Mouse (Mus musculus): ENCODE results near the gene Ift88. TPM values are rescaled to one million over a fixed set of nuclear protein-coding genes. Genes with fewer than 3 reads are reported as not detected.

Gene Ift88
- 13.8 and 15.3 TPM in 2 replicates for polyA plus RNA-seq (2015; fragmentation: Nextera tagmentation; extraction: Ambion mirVana)

- Histone ChIP-seq H3K27me3 (replicated peaks; ENCODE audit: control insufficient read depth, insufficient read depth, low read length) (no peaks in the 10 kb centered on the region; the same call in 1 of the 2 replicates), H3K9ac (replicated peaks; ENCODE audit: low read depth, low read length) (peak within 1 kb of the TSS; percentile 78), H3K9me3 (ENCODE audit: control insufficient read depth, low read length) (no peaks in the 10 kb centered on the region), H3K27ac (ENCODE audit: low read length) (peak within 1 kb of the TSS; percentile 34), H3K4me2 (ENCODE audit: low read length) (peak within 1 kb of the TSS; percentile 83), H3K4me3 (replicated peaks; ENCODE audit: low read length) (peak within 1 kb of the TSS; percentile 73), H3K4me1 (replicated peaks; ENCODE audit: control insufficient read depth, insufficient read depth, low read length) (0 out of 2 replicates have a peak, but pooled peaks cover 5% of the 10 kb centered on the region), H3K36me3 (ENCODE audit: control insufficient read depth, insufficient read depth) (no peaks in the 10 kb centered on the region)
- peak; percentile 100 for ATAC-seq
- WGBS, result 4% methylated on average over 40 of the region's 42 CpGs
These were observed at the start of gene Ift88 for GRCm38 (mm10) chr14:57423432-57424211. Ift88 (plus strand) TSS chr14:57424062.

GRCm38 (mm10) chr14:57375205-57375604 is 48.7 kb upstream of the Ift88 start:
- Histone ChIP-seq H3K27me3 (replicated peaks; ENCODE audit: control insufficient read depth, insufficient read depth, low read length) (no peaks in the 10 kb centered on the region), H3K9me3 (ENCODE audit: control insufficient read depth, low read length) (no peaks in the 10 kb centered on the region), H3K9ac (replicated peaks; ENCODE audit: low read depth, low read length) (no peak overlapping the region), H3K27ac (ENCODE audit: low read length) (no peak overlapping the region), H3K4me2 (ENCODE audit: low read length) (no peak overlapping the region), H3K4me3 (replicated peaks; ENCODE audit: low read length) (no peak overlapping the region), H3K36me3 (ENCODE audit: control insufficient read depth, insufficient read depth) (no peaks in the 10 kb centered on the region), H3K4me1 (replicated peaks; ENCODE audit: control insufficient read depth, insufficient read depth, low read length) (no peaks in the 10 kb centered on the region)
- WGBS, result 83% methylated on average over 9 of the region's 9 CpGs
- no peak for ATAC-seq

GRCm38 (mm10) chr14:57376016-57376415 is 47.8 kb upstream of the Ift88 start:
- Histone ChIP-seq H3K4me1 (replicated peaks; ENCODE audit: control insufficient read depth, insufficient read depth, low read length) (no peaks in the 10 kb centered on the region), H3K4me2 (ENCODE audit: low read length) (no peak overlapping the region), H3K27me3 (replicated peaks; ENCODE audit: control insufficient read depth, insufficient read depth, low read length) (no peaks in the 10 kb centered on the region), H3K9ac (replicated peaks; ENCODE audit: low read depth, low read length) (no peak overlapping the region), H3K4me3 (replicated peaks; ENCODE audit: low read length) (no peak overlapping the region), H3K36me3 (ENCODE audit: control insufficient read depth, insufficient read depth) (no peaks in the 10 kb centered on the region), H3K9me3 (ENCODE audit: control insufficient read depth, low read length) (no peaks in the 10 kb centered on the region), H3K27ac (ENCODE audit: low read length) (no peak overlapping the region)
- no peak for ATAC-seq
- 84% methylated on average over 8 of the region's 8 CpGs for WGBS

- no peak for ATAC-seq
- no peaks in the 10 kb centered on the region for H3K36me3 ChIP-seq (ENCODE audit: control insufficient read depth, insufficient read depth)
- no peaks in the 10 kb centered on the region for H3K4me1 ChIP-seq (replicated peaks; ENCODE audit: control insufficient read depth, insufficient read depth, low read length)
- WGBS, result 83% methylated on average over 9 of the region's 9 CpGs
- no peak overlapping the region for H3K27ac ChIP-seq (ENCODE audit: low read length)
- no peaks in the 10 kb centered on the region for H3K9me3 ChIP-seq (ENCODE audit: control insufficient read depth, low read length)
- H3K4me3 ChIP-seq (replicated peaks; ENCODE audit: low read length), result no peak overlapping the region
- no peak overlapping the region for H3K4me2 ChIP-seq (ENCODE audit: low read length)
- no peaks in the 10 kb centered on the region for H3K27me3 ChIP-seq (replicated peaks; ENCODE audit: control insufficient read depth, insufficient read depth, low read length)
- H3K9ac ChIP-seq (replicated peaks; ENCODE audit: low read depth, low read length), result no peak overlapping the region
These were observed 46.9 kb upstream of the Ift88 start for GRCm38 (mm10) chr14:57376956-57377355.

- ATAC-seq, result no peak
- H3K4me3 ChIP-seq (replicated peaks; ENCODE audit: low read length), result no peak overlapping the region
These were observed 46.3 kb upstream of the Ift88 start for GRCm38 (mm10) chr14:57377531-57377930.

GRCm38 (mm10) chr14:57385667-57386066 is 38.2 kb upstream of the Ift88 start:
- H3K27ac ChIP-seq (ENCODE audit: low read length), result no peak overlapping the region
- H3K4me1 ChIP-seq (replicated peaks; ENCODE audit: control insufficient read depth, insufficient read depth, low read length), result no peaks in the 10 kb centered on the region
- H3K4me3 ChIP-seq (replicated peaks; ENCODE audit: low read length), result no peak overlapping the region
- H3K27me3 ChIP-seq (replicated peaks; ENCODE audit: control insufficient read depth, insufficient read depth, low read length), result no peaks in the 10 kb centered on the region
- 87% methylated on average over 5 of the region's 5 CpGs for WGBS
- no peak overlapping the region for H3K9ac ChIP-seq (replicated peaks; ENCODE audit: low read depth, low read length)
- ATAC-seq, result no peak
- H3K9me3 ChIP-seq (ENCODE audit: control insufficient read depth, low read length), result no peaks in the 10 kb centered on the region
- no peak overlapping the region for H3K4me2 ChIP-seq (ENCODE audit: low read length)
- no peaks in the 10 kb centered on the region for H3K36me3 ChIP-seq (ENCODE audit: control insufficient read depth, insufficient read depth)

More at GRCm38 (mm10) chr14:57377531-57377930, 46.3 kb upstream of the Ift88 start:
- no peak overlapping the region for H3K4me2 ChIP-seq (ENCODE audit: low read length)
- no peaks in the 10 kb centered on the region for H3K9me3 ChIP-seq (ENCODE audit: control insufficient read depth, low read length)
- H3K36me3 ChIP-seq (ENCODE audit: control insufficient read depth, insufficient read depth), result no peaks in the 10 kb centered on the region
- no peak overlapping the region for H3K9ac ChIP-seq (replicated peaks; ENCODE audit: low read depth, low read length)
- no peak overlapping the region for H3K27ac ChIP-seq (ENCODE audit: low read length)
- no peaks in the 10 kb centered on the region for H3K27me3 ChIP-seq (replicated peaks; ENCODE audit: control insufficient read depth, insufficient read depth, low read length)
- H3K4me1 ChIP-seq (replicated peaks; ENCODE audit: control insufficient read depth, insufficient read depth, low read length), result no peaks in the 10 kb centered on the region
- 83% methylated on average over 5 of the region's 5 CpGs for WGBS

GRCm38 (mm10) chr14:57386758-57387561 is 36.9 kb upstream of the Ift88 start:
- WGBS, result 70% methylated on average over 14 of the region's 14 CpGs

GRCm38 (mm10) chr14:57391621-57392020 is 32.2 kb upstream of the Ift88 start:
- H3K4me2 ChIP-seq (ENCODE audit: low read length), result no peak overlapping the region
- WGBS, result 77% methylated on average over 4 of the region's 4 CpGs
- no peak for ATAC-seq

More at GRCm38 (mm10) chr14:57386758-57387561, 36.9 kb upstream of the Ift88 start:
- no peak for ATAC-seq
- Histone ChIP-seq H3K4me3 (replicated peaks; ENCODE audit: low read length) (no peak overlapping the region), H3K27ac (ENCODE audit: low read length) (no peak overlapping the region), H3K27me3 (replicated peaks; ENCODE audit: control insufficient read depth, insufficient read depth, low read length) (no peaks in the 10 kb centered on the region), H3K9ac (replicated peaks; ENCODE audit: low read depth, low read length) (no peak overlapping the region), H3K9me3 (ENCODE audit: control insufficient read depth, low read length) (no peaks in the 10 kb centered on the region), H3K36me3 (ENCODE audit: control insufficient read depth, insufficient read depth) (no peaks in the 10 kb centered on the region), H3K4me1 (replicated peaks; ENCODE audit: control insufficient read depth, insufficient read depth, low read length) (no peaks in the 10 kb centered on the region), H3K4me2 (ENCODE audit: low read length) (no peak overlapping the region)

GRCm38 (mm10) chr14:57392278-57392677 is 31.6 kb upstream of the Ift88 start:
- WGBS, result 80% methylated on average over 5 of the region's 5 CpGs
- ATAC-seq, result no peak
- Histone ChIP-seq H3K36me3 (ENCODE audit: control insufficient read depth, insufficient read depth) (no peaks in the 10 kb centered on the region), H3K4me2 (ENCODE audit: low read length) (no peak overlapping the region), H3K9ac (replicated peaks; ENCODE audit: low read depth, low read length) (no peak overlapping the region), H3K4me3 (replicated peaks; ENCODE audit: low read length) (no peak overlapping the region), H3K27ac (ENCODE audit: low read length) (no peak overlapping the region), H3K27me3 (replicated peaks; ENCODE audit: control insufficient read depth, insufficient read depth, low read length) (no peaks in the 10 kb centered on the region), H3K4me1 (replicated peaks; ENCODE audit: control insufficient read depth, insufficient read depth, low read length) (no peaks in the 10 kb centered on the region), H3K9me3 (ENCODE audit: control insufficient read depth, low read length) (no peaks in the 10 kb centered on the region)

More at GRCm38 (mm10) chr14:57391621-57392020, 32.2 kb upstream of the Ift88 start:
- no peaks in the 10 kb centered on the region for H3K9me3 ChIP-seq (ENCODE audit: control insufficient read depth, low read length)
- H3K27ac ChIP-seq (ENCODE audit: low read length), result no peak overlapping the region
- H3K36me3 ChIP-seq (ENCODE audit: control insufficient read depth, insufficient read depth), result no peaks in the 10 kb centered on the region
- no peaks in the 10 kb centered on the region for H3K4me1 ChIP-seq (replicated peaks; ENCODE audit: control insufficient read depth, insufficient read depth, low read length)
- no peak overlapping the region for H3K9ac ChIP-seq (replicated peaks; ENCODE audit: low read depth, low read length)
- H3K4me3 ChIP-seq (replicated peaks; ENCODE audit: low read length), result no peak overlapping the region
- no peaks in the 10 kb centered on the region for H3K27me3 ChIP-seq (replicated peaks; ENCODE audit: control insufficient read depth, insufficient read depth, low read length)
